Mouse (Mus musculus) lung, postnatal 25 days (tissue): ENCODE data around the gene Melk.

Experiments used
- DNase-seq: peaks from one replicate; pipeline ENCODE4 v3.0.0; 2022; ENCODE audit warnings: low spot score

Melk gene

DNA sequence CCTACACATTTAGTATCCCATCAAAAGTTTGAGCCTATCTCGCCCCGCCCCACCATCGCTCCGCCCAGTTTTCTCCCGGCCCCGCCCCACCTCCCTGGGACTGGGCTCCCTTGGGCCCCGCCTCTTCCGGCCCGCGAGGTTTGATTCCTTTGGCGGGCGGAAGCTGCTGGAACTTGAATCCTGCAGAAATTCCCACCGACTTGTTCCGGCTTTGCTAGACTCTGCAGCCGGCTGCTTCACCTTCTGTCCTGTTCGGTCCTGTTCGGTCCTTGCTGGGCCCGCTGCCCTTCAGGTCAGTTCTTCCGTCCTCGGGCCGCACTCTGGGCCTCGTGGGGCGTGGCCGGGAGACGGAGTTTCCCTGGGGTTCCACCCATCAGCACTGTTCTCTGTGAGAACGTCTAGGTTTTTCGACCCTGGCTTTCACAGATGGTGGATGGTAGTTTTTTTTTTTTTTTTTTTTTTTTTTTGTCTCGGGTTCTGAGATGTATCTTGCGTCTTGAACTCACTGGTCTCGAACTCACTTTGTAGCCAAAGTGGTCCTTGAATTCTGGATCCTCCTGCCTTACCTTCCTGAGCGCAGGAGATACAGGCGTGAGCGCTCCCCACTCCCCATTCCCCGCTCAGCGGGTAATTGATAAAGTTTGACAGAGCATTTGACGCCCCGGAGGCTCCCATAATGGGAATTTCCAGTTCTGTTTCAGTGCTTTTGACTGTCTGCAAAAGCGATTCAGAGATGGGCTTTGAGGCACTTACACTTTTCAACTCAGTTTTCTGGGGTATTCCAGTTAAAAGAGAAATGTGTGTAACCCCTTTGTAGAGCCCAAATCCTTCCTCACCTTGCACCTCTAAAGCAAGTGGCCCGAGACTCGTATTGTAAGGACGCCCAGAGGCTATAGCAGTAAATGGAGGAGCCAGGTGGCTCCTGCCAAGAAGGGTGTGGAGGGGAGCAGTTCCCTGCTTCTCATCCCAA is at the start of gene Melk:
Gene Melk, plus strand, starts transcription at position 96 of the 970 bp plus-strand sequence.
- peak; percentile 73 for DNase-seq

DNA sequence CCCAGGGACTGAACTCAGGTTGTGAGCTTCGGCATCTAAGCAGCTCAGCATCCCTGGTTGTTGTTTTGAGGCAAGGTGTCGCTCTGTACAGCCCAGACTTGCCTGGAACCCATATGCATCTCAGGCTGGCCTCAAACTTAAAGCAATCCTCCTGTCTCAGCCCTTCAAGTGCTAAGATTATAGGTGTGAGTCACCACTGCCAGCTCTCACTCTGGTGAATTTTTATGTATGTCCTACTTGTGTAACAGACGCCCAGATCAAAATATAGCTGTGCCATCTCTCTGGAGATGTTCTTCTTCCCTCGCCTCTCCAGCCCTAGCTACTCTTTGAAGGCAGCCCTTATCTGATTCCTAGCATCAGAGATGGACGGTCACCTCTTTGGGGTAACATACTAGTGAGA is 49.2 kb upstream of the Melk start:
- DNase-seq: no peak

GRCm38 (mm10) chr4:44251966-44252916 is 48.4 kb upstream of the Melk start:
- peak; percentile 23 for DNase-seq

GRCm38 (mm10) chr4:44253191-44253590 is 47.5 kb upstream of the Melk start:
- no peak for DNase-seq

GRCm38 (mm10) chr4:44254579-44254978 is 46.1 kb upstream of the Melk start:
- DNase-seq: no peak

DNA sequence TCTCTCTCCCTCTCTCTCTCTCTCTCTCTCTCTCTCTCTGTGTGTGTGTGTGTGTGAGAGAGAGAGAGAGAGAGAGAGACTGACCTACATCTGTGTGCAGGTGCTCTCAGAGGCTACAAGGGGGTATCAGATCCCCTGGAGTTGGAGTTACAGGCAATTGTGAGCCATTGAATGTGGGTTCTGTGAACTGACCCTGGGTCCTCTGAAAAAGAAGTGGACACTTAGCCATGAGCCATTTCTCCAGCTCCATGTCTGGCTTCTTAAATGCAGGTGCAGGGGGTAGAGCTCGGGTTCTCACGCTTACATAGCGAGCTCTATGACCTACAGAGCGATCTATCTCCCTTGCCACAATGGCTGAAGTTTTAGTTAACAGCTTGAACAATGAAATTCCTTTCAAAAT is 41.5 kb upstream of the Melk start:
- DNase-seq: no peak

DNA sequence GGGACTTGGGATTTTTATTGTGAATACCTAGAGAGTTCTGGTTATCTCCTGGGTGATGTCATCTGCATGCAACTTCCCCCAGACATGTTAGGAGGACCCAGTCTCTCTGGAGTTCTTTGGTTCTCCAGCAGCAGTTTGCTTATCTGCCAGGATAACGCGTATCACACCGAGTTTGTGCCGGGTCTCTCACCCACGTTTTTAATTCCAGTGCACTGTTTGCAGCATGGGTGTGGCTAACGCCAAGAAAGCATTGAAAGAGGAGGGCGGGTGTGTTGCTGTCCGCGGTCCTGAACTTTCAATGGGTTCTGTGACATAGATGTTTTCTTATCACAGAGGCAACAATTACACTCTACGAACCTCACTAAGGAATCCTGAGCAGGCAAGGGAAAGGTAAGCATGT is 40.4 kb upstream of the Melk start:
- DNase-seq: peak; percentile 36

- DNase-seq: no peak
Observed at GRCm38 (mm10) chr4:44265500-44265899, 35.2 kb upstream of the Melk start.

- no peak for DNase-seq
Observed at GRCm38 (mm10) chr4:44267437-44267836, 33.2 kb upstream of the Melk start.

GRCm38 (mm10) chr4:44269376-44269817 is 31.3 kb upstream of the Melk start:
- DNase-seq: no peak

DNA sequence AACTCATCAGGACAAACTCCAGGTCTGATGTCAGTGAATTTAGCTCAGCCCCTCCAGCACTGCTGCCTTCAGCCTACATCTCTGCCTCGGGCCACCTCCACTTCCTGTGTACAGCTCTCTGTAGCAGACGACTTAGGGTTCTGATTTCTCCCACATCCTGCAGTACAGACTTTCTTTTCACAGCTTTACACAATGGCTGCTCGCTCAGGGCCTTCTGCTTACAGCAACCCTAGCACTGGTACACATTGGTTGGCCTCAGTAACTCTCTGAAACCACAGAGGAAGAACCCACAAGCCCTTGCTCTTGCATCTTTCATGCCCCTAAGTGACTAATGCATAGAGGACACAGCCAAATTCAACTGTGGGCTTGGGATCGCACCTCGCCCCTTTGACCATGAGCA is 29.5 kb upstream of the Melk start:
- peak; percentile 31 for DNase-seq

DNA sequence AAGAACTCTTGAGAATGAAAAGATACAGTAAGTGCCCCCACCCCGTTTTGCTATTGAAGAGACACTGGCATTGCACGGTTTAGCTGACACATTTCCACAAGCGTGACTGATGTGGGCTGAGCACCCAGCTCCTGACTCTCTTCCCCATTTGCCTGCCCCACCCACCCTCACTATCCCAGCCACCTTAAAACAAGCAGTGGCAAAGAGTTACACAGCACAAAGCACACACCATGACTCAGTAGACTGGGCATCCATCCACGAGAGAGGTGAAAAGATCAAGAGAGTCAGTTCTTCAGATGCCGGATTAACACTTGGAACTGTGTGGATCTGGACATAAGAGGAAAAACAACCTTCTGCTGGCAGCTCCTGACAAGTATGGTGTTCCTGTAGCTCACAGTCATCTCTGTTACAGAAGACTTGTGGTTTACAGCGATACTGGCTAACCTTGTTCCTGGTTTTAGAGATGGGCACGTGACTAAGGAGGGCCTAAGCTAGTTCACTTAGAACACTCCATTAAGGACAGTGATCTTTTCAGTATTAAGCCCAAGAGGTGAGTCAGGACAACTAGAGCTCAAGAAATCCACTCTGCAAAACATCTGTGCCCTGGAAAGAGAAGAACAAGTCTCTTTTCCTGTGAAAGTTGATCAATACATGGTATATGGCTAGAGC is 18.9 kb upstream of the Melk start:
- peak; percentile 25 for DNase-seq

DNA sequence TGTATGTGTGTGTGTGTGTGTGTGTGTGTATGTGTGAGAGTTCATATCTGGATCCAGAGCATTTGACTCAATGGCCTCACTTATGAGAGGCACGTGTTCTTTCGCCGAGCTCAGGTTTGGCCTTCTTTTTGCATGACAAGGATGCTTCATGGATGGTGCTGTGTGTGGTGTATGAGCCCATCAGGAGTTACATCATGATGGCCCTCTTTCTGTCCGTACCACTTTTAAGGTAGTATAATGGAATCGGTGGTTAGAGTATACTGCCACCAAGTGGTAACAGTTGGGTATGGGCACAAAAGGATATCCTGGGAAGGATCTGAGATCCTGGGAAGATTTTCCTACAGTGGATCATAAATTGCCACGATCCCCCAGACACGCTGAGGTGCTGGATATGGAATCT is 8.1 kb upstream of the Melk start:
- peak; percentile 63 for DNase-seq

GRCm38 (mm10) chr4:44295837-44296236 is 4.8 kb upstream of the Melk start:
- DNase-seq: no peak

DNA sequence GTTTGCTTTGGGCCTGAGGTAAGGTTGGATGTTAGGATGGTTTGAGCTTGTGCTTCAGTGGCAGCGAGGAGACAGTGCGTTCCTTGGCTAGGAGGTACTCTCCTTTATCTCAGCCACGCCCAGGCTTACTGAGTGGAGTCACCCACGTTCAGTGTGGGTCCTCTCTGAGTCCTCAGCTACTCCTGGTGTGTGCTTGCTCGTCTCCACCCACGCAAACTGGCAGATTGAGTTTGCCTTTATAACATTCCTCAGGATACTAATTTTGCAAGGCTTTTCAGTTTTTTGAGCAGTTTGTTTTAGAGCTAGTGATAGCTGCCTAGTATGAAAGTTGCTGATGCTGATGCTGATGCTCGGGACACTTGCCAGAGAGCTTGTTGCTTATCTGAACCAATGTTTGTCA is 5.9 kb downstream of the Melk start:
- no peak for DNase-seq

DNA sequence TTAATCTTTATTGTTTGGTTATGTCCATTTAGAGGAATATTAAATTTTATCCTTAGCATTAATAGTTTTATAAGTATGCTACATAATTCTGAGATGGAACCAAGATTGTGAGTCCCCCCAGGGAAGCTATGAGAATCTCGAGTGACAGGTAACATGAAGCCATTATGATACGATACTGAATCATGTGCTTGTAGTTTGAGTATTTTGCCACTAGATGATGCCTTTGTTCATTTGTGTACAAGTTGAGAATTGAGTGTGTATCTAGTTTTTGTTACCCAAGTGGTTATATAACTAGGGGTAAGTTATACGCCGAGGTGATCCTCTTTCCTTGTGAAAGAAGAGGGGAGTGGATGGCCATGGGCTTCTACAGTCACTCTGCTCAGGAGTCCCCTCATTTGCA is 9.8 kb downstream of the Melk start:
- no peak for DNase-seq

GRCm38 (mm10) chr4:44310911-44311310 is 10.2 kb downstream of the Melk start:
- DNase-seq: no peak

GRCm38 (mm10) chr4:44316270-44316809 is 15.7 kb downstream of the Melk start:
- DNase-seq: no peak

- no peak for DNase-seq
Observed at GRCm38 (mm10) chr4:44320448-44320847, 19.8 kb downstream of the Melk start.

- no peak for DNase-seq
Observed at GRCm38 (mm10) chr4:44322124-44322523, 21.4 kb downstream of the Melk start.

- no peak for DNase-seq
Observed at GRCm38 (mm10) chr4:44325453-44325852, 24.8 kb downstream of the Melk start.

DNA sequence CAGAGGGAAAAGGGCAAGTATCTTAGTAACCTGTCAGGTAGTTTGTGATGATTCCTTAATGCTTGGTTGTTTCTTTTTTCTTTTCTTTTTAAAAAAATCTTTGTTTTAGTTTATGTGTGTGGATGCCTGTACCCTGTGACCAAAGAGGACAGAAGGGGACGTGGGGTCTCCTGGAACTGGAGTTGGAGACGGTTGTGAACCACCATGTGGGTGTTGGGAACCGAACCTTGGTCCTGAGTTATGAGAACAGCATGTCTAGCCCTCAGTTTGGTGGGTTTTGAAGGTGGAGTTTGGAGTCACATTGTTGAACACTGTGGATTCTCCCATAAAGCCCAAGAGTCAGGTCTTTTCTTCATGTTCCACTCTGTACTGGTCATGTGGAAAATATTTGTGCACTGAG is 26.0 kb downstream of the Melk start:
- no peak for DNase-seq
